Mouse (Mus musculus) hematopoietic stem cell, adult 5-6 weeks (primary cell): Measurements from ENCODE around the gene Evl. TPM values are rescaled to one million over a fixed set of nuclear protein-coding genes. Genes with fewer than 3 reads are reported as not detected.
"Not testable (repeated sequence)": the region's sequence is repeated elsewhere in the genome, so short reads cannot be mapped to it uniquely, and the experiment has no call there.

ENCODE experiments used
- ATAC-seq, 2 experiments: fragments of 125-278 bp in 1 of 2; replicated peaks in 1 of 2; 2 replicates each; pipeline ENCODE4 v1.8.0; 2016 to 2017; ENCODE audit warnings: inconsistent platforms in 2 of 2, mild to moderate bottlenecking in 2 of 2, moderate number of reproducible peaks in 2 of 2, low read depth in 1 of 2, moderate TSS enrichment in 1 of 2; ENCODE audit not compliant: low FRiP score in 2 of 2, poor library complexity in 2 of 2, severe bottlenecking in 2 of 2, insufficient read depth in 1 of 2, low TSS enrichment in 1 of 2
- total RNA-seq: library from RNA; stranded (forward); fragments of 172-1452, 232-1000 nt; gene quantifications from 2 replicates; pipeline ENCODE4 v1.2.3, GENCODE M21; 2017

Gene Evl
- total RNA-seq = 19.3 and 40.1 TPM in 2 replicates

- peak; percentile 65 to 66 for ATAC-seq
Observed at GRCm38 (mm10) chr12:108554120-108554841, at the start of gene Evl. Evl (plus strand) TSS chr12:108554720.

- no peak for ATAC-seq
Observed at GRCm38 (mm10) chr12:108505846-108506245, 48.7 kb upstream of the Evl start.

- not testable (repeated sequence) for ATAC-seq
Observed at GRCm38 (mm10) chr12:108507046-108507445, 47.5 kb upstream of the Evl start.

GRCm38 (mm10) chr12:108510571-108510970, 43.9 kb upstream of the Evl start:
- no peak for ATAC-seq

- peak in 1 of 2 experiments; percentile 12; a peak in 1 of 4 replicates for ATAC-seq
Observed at GRCm38 (mm10) chr12:108511009-108511408, 43.5 kb upstream of the Evl start.

GRCm38 (mm10) chr12:108515464-108515863, 39.1 kb upstream of the Evl start:
- no peak for ATAC-seq

- ATAC-seq = no peak
Observed at GRCm38 (mm10) chr12:108519374-108519773, 35.1 kb upstream of the Evl start.

- peak; percentile 42 to 78; a peak in 2 of 4 replicates for ATAC-seq
Observed at GRCm38 (mm10) chr12:108529214-108529613, 25.3 kb upstream of the Evl start.

- no peak for ATAC-seq
Observed at GRCm38 (mm10) chr12:108534484-108534883, 20.0 kb upstream of the Evl start.

- no peak for ATAC-seq
Observed at GRCm38 (mm10) chr12:108536461-108536860, 18.1 kb upstream of the Evl start.

GRCm38 (mm10) chr12:108541088-108541487, 13.4 kb upstream of the Evl start:
- ATAC-seq = peak; percentile 54 to 66; a peak in 2 of 4 replicates

GRCm38 (mm10) chr12:108546508-108547153, 7.9 kb upstream of the Evl start:
- no peak for ATAC-seq

GRCm38 (mm10) chr12:108547251-108547875, 7.2 kb upstream of the Evl start:
- ATAC-seq = no peak

GRCm38 (mm10) chr12:108551731-108552130, 2.8 kb upstream of the Evl start:
- ATAC-seq = no peak

GRCm38 (mm10) chr12:108553079-108553478, 1.4 kb upstream of the Evl start:
- ATAC-seq = no peak

- ATAC-seq = no peak
Observed at GRCm38 (mm10) chr12:108554861-108555556, 489 bp downstream of the Evl start.

GRCm38 (mm10) chr12:108558194-108558593, 3.7 kb downstream of the Evl start:
- ATAC-seq = no peak

- ATAC-seq = no peak
Observed at GRCm38 (mm10) chr12:108563238-108563637, 8.7 kb downstream of the Evl start.
